Mouse (Mus musculus) lung, postnatal 10 days (tissue): ENCODE measurements around the gene Fcho2.

Experiments
- DNase-seq: peaks from one replicate; pipeline ENCODE4 v3.0.0; 2021

Fcho2 gene

DNA sequence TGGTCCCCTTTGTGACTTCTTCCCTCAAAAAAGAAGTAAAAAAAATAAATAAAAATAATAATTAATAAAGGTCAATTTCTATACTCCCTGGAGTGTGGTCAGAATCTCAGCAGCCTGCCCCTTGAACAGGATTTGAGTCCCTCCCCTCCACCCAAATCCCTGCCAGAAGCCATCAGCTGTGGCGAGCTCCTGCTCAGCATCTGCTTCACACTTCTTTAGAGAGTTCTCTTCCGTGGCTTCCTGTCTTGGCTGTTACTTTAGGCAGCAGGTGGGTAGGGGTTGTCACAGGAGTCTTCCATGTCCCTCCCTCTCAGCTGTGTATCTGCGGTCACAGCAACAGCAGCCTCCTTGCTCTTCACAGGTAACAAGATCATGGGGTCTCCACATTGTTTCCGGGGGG is 109.7 kb downstream of the Fcho2 start:
- no peak for DNase-seq

DNA sequence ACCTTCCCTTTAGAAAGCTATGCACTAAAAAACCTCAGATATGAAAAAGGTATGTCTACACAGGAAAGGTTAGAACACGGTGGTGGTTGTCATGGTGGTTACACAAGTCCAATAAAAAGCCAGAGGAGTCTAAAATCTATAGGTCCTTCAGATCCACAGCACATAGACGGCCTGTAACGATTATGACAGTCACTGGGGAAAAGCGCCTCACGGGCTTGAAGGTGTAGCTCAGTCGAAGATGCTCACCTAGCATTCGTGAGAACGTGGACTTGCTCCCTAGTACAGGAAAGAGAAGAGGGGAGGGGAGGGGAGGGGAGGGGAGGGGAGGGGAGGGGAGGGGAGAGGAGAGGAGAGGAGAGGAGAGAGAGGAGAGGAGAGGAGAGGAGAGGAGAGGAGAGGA is 111.5 kb downstream of the Fcho2 start:
- DNase-seq: no peak

DNA sequence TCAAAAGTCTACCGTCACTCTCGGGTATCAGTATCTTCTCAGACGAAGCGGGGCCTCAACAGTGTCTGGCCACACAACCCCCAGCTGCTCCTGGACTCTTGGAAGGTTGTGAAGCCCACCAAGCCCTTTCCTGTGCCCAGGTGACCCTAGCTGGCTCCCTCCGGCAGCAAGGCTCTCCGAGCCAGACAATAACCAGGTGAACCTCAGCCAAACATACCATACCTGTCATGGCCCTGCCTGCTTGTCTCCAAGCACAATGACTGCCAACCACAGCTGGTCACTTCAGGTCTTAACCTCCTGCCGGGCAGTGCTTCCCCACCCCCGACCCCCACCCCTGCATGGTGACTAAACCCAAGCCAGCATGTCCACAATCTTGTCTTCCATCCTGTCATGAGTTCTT is 112.9 kb downstream of the Fcho2 start:
- no peak for DNase-seq

DNA sequence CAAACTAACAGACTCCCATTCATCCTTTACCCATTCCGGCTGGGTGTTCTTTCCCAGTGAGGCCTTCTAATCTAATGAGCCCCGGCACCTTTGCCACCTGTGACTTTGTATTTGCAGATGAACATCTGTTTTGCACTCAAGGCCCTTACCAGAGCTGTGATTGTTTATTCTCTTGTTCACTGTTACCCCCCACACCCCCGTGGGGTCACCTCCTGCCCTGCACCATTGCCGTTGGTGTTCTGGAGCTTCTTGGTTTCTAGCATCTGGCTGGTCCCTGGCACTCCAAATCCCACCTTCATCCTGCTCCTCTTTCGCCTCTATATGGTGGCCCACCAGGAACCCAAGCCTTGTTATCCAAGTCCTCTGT is 114.0 kb downstream of the Fcho2 start:
- no peak for DNase-seq

DNA sequence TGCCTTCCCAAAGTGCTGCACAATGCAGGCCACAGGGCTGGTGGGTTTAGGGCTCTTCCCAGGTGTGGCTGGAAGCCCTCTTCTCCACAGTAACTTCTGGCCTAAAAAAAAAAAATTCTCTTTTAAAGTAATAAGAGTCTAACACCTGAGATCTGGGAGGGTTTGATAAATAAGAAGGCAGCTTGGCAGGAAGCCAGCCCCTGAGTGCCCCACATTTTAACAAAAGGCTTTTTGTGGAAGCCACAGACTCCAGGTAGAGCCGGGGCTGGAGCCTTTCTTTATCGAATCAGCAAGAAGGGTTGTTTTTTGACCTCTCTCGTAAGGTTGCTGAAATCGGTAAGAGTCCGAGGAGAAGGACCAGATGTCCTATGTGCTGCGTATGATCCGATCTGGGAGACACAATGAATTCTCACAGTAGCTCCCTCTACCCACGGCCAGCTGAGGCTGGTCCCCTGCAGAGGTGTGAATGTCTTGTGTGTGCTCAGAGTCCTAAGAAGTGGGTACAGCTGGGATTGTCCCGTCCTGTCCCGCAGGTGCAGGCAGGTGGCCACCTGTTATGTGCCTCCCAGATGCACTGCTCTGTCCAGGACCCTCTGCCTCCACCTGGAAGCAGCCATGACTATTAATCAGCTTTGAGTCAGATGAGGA is 114.5 kb downstream of the Fcho2 start:
- DNase-seq: no peak

DNA sequence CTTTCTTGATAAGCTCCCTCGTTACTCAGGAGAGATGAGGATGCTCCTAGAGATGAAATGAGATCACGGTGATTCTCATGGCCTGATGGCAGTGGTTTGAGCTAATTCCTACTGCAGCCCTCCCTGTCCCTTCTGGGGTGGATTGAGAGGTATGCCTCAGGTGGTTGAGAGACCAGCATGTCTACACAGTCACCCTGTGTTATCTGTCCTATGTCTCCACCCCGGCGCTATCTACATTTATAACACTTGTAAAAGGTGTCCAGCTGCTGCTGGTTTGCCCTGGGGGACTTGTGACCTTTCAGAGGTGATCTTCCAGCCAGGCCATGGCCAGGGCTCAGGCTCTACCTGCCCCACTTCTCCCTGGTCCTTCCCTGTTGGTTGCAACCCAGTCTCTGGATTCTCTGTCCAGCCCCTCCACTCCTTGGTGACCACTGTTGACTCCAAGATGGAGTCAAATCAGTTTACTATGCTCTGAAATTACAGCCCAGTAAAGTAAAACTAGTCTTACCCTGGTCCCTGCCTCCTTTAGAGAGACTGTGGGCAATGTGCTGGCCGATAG is 115.2 kb downstream of the Fcho2 start:
- no peak for DNase-seq

DNA sequence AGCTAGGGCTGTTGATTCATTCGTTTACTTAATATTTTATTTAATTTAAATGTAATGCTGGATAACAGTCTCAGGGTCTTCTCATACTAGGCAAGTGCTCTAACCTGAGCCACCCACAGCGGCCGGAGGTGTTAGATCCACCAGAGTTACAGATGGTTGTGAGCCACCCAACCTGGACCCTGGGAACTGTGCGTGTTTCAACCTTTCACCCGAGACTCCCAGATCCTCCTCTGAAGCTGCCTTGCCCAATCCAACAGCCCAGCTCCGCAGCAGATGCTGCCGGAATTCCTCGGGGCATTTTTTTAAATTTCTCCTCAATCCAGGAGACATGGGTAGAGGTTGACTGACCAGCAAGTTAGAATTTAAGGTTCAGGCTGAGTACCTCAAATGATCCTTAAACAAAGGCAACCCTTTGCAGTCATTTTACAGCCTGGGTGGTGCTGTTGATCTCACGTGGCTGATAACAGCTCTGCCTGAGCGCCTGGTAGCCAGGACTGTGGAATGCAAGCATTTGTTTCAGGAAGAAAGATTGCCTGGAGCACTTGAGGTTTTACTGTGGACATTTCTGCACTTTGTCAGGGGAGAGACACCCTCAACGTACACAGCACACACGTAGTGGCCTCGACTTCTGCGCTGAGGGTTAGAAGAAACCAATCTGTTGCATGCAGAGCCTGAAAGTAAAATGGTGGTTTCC is 116.1 kb downstream of the Fcho2 start:
- DNase-seq: no peak

DNA sequence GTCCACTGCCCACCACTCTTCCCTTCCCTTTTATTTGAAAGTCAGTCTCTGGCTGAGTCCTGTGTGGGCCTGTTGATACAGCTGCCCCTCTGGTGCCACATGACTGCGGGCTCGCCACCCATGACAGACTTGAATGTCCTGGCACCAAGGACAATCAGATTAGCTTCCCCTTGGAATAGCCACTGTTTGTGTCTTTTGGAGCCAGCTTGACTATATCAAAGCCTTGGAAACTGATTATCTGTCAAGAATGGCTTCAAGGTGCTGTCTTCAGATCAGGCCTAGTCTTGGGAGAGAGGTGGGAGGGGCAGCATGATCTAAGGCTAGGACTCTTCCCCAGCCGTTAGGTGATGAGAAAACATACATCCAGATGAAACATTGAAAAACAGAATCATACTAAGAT is 118.5 kb downstream of the Fcho2 start:
- peak; percentile 54 for DNase-seq

DNA sequence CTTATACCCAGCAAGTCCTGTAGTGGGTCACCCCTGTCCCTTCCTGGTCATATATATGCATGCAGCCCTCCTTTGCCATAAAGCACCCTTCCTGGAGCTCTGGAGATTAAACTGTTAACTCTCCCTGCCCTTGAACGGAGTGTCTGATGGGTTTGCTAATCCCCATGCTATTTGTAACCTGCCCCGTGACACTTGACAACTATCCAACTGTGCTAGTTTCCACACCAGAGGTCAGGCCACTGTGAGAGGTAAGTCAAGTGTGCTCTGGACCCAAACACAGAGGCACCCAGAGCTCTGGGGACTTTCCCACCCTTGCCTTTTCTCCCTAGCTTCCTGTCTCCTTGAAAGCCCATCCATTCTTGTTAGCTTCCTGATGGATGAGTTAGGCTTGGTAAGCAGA is 119.7 kb downstream of the Fcho2 start:
- peak; percentile 64 for DNase-seq

DNA sequence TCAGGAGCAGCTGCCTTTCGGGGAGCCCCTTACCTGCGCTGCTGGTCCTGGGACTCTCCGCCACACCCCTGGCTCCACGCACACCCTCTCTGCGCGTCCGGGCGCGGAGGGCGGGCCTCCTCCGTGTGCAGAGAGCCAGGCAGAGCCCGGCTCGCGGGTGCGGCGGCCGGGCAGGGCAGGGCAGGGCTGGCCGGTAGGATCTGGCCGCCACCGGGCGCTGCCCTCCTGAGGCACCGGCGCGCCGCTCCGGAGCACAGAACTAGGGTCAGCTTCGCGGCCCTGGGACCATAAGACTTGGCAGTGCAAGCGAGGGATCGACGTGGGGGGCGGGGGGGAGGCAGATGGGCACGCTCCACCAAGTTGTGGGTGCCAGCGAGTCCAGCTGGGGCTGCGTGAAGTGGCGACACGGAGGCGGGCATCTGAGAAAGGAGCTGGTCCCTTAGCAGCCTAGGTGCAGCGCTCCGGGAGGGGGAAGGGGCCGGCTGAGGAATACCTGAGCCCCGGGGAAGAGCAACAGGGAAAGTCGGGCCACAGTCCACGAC is 120.4 kb downstream of the Fcho2 start, which contains the start of gene Tmem171:
Tmem171 (minus strand) TSS at position 62 of the 542 bp plus-strand sequence.
- peak; percentile 32 for DNase-seq

DNA sequence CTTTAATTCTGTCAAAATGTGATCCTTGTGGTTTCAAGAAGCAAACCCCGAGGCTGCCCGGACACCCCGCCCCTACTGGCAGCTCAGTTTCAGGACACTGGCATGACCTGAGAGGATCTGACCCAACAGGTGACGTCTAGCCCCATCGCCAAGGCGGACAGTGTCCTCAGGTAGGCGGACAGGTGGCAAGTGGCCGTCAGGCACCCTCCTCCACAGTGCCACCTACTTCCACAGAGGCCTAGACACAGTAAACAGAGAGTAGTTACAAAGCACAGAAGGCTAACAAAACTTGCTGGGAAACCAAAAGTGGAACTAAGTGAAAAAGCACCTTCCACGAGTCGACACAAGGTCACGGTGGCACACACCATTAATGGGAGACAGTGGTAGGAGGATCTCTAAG is 121.9 kb downstream of the Fcho2 start:
- no peak for DNase-seq

DNA sequence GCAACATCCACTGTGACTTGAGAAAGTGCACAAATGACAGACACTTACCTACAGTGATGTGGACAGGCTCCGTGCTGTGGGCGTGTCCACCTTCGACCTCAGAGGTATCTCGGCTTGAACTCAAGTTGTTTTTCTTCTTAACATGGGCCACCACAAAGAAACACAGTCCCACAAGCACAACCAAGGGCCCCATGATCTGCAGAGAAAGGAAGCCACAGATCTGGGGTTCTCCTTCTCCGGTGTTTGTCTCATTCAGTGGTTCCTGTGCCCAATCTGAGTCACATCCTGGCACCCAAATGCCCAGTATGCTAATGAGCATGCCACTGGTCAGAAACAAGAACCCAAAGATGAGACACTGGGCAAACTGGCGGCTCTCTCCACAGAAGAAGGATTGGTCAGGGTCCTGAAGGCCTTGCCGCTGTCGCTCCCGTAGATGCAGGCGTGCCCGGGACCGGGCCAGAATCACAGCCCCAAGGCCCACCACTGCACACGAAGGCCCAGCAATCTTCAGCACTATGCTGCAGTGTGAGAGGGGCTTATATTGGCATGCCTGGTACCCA is 123.2 kb downstream of the Fcho2 start:
- no peak for DNase-seq

DNA sequence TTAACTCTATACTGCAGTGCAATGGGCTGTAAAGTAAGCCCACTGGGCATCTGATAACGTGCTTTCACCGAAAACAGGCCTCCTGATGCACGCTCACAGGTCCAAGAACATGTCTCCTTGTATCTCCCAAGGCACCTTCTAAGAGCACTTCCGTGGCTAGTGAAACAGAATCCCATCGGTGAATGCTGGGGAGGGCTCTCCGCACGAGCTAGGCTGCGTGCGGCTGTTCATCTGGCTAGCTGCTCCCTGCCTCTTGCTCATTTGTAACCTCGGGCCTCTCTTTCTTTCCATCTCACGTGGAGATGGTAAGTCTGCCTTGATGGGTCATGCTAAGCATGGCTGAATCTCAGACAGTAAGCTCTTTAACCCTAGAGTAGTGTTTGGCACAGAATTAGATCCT is 124.4 kb downstream of the Fcho2 start:
- no peak for DNase-seq

DNA sequence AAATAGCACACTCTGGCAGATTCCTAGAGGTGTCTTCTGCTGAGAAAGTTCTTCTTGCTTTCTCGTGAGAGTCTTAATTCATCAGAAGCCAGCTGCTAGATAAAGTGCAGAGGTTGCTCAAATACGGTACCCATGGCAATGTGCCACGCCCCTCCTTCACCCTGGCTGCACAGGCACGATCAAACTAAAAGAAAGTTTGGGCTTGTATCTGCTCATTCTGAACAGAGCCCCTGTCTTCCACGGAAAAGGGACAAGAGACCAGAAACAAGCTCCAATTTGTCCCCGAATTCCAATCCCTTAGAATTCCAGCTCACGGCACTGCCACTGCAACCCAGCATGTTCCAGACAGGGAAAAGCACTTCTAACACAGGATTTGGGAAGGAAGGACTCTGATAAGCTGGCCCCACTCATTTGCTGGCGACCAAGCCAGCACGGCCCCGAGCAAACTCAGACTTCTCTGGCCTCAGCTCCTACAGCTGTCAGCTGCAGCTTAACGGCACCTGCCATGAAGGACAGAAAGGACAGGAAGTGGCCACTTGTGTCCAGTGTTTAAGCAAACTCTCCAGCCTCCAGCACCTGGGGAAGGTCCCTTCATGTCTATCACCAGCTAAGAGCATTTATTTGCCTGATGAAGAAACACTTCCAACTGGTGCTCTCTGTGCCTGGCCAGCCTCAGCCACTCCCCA is 125.5 kb downstream of the Fcho2 start:
- peak; percentile 62 for DNase-seq

DNA sequence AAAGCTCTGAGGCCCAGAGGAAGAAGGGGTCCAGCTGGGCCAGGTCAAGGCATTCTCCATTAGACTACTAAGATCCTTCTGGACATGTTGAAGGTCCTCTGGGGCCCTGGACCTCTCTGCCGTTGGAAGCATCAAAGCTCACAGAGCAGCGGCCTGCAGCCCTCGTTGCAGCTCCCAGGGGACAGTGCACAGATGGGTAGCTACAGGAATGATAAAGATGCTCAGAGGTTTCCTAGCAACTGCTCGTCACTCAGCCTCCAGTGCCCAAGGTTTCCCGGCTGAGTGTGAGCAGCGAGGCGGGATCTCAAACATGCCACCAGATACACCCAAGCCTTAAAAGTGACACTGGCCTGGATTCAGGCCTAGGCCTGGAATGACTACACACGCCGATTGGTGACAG is 127.3 kb downstream of the Fcho2 start:
- DNase-seq: no peak

DNA sequence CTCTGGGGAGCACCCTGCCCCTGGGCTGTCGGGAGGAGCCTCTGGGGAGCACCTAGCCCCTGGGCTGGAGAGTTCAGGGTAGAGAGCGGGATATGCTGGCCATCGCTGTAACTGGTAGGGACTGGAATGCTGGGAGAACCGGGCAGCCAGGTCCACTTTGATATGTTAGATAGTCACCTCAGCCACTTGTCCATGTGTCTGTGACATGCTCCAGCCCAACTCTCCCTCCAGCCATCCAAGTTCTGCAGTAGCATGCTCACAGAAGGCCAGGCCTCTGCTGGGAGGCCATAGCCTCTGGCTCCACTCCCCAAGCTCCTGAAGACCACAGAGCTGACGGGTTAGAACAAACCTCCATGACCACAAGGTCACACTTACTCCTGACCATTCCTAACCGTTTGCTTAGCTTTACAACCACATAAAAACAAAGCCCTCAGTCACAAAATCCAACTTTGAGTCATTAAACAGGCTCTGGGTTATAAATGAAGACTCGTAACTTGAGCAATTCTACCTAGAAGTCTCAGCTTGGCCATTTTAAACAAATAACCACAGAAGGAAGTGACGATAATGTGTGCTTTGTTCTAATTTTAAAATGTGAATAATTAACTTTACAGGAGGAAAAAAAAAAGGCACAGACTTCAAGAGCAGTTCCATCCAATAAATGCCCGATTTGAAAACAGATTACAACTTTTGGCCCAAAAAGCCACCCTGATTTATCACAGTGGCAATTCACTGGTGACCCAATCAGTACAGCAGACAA is 130.9 kb downstream of the Fcho2 start:
- DNase-seq: no peak

DNA sequence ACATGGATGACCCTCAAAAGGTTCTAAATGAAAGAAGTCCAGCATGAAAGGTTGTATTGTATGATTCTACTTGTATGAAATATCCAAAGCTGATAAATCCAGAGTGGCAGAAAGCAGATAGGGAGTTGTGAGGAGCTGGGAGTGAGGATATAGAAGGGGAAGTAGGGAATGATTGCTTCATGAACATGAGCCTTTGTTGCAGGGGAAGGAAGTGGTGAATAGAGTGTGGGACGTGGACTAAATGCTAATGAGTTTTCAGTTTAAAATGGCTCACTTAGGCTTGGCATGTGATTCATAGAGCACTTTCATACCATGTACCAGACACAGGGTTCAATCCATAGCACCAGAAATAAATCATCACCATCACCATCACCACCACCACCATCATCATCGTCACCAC is 131.8 kb downstream of the Fcho2 start:
- no peak for DNase-seq

DNA sequence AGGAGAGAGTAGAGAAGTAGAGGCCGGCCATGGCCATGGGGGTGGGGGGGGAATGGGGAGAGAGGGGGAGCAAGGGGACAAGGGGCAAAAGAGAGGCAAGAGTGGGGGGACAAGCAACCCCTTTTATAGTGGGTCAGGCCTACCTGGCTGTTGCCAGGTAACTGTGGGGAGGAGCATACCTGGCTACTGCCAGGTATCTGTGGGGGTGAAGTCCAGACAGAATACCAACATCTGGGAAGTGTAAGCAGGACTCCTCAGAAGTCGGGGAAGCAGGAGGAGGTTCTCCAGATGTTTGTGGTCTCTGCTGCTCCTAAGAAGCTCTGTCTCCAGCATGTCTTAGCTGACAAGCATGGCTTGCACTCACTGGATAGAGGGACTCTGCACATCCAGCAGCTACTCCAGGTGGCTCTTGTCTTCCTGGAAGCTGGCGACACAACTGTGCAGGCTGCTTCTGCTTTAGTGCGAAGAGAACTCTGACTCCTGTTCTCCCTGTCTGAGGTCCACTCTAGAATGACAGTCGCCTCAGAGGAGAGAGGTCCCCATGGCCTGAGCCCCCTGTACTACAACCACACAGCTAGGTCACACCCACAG is 134.7 kb downstream of the Fcho2 start:
- DNase-seq: no peak

DNA sequence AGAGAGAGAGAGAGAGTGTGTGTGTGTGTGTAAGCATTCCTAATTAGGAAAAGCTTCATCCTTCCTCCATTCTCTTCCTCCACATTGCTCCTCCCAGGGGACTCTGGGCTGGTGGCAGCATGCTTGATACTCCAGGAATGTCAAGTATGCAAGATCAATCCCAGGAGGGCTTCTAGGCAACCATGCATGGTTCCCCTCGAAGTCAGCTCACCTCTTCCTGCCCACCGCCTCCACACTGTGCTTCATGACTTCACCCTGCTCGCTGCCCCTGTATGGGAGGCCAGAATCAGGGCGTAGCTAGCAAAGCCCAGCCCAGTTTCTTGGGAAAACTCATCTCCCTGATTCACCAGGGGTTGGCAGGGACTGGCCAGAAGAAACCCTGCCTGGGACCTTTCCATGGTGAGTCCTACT is 135.6 kb downstream of the Fcho2 start:
- DNase-seq: no peak

DNA sequence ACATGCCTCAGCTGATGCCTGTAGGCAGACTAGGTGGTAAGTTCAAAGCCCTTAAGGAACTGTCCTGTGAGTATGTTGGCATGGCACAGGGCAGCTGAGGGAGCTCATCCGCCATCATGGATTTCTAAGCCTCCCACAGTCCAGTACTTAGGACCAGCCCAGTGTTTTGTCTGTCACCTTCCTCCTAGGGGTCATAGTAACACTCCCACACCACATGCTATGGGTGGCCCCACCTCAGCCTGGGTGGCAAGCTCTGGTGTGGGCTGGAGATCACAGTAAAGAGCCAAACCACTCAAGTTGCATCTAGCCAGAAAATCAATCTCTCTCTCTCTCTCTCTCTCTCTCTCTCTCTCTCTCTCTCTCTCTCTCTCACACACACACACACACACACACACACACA is 136.0 kb downstream of the Fcho2 start:
- DNase-seq: no peak

DNA sequence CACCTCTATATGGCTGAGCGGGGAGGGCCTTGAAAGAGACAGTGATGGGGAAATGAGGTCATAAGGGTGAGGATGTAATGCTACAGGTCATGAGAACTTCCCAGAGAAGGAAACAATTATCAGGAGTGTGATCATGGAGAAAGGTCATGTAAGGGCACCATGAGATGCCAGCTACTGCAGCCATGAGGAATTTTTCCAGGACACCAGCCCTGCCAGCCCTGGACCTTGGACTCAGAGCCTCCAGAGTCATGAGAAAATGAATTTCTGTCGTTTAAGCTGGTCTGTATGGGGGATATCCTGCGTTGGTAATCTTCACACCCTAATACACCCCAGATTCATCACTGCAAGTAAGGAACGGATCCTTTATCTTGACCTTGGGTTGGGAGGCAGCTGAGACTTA is 141.3 kb downstream of the Fcho2 start:
- no peak for DNase-seq
